Mouse (Mus musculus) hindlimb bud, embryonic 11.5 days (tissue): Measurements from ENCODE around the gene Dnah3.

ENCODE experiments used
- DNase-seq: peaks from one replicate; pipeline ENCODE4 v3.0.0-alpha.2; 2012; ENCODE audit warnings: low read depth, low spot score; ENCODE audit errors: extremely low spot score

Gene Dnah3

GRCm38 (mm10) chr7:120055479-120055878 is 39.6 kb downstream of the Dnah3 start:
- no peak for DNase-seq

- DNase-seq = no peak
These were observed 41.1 kb downstream of the Dnah3 start for GRCm38 (mm10) chr7:120054016-120054415.

GRCm38 (mm10) chr7:120050447-120050846 is 44.6 kb downstream of the Dnah3 start:
- DNase-seq = no peak

- no peak for DNase-seq
These were observed 51.1 kb downstream of the Dnah3 start for GRCm38 (mm10) chr7:120043990-120044389.

- no peak for DNase-seq
These were observed 58.7 kb downstream of the Dnah3 start for GRCm38 (mm10) chr7:120036422-120036821.

GRCm38 (mm10) chr7:120034996-120035395 is 60.1 kb downstream of the Dnah3 start:
- DNase-seq = no peak

- DNase-seq = no peak
These were observed 60.5 kb downstream of the Dnah3 start for GRCm38 (mm10) chr7:120034566-120034965.

- no peak for DNase-seq
These were observed 66.4 kb downstream of the Dnah3 start for GRCm38 (mm10) chr7:120028669-120029068.

- no peak for DNase-seq
These were observed 98.0 kb downstream of the Dnah3 start for GRCm38 (mm10) chr7:119997066-119997465.

GRCm38 (mm10) chr7:119985279-119985912 is 109.7 kb downstream of the Dnah3 start:
- DNase-seq = no peak

GRCm38 (mm10) chr7:119980170-119980569 is 114.9 kb downstream of the Dnah3 start:
- DNase-seq = no peak

GRCm38 (mm10) chr7:119978576-119978975 is 116.5 kb downstream of the Dnah3 start:
- DNase-seq = no peak

GRCm38 (mm10) chr7:119977574-119977973 is 117.5 kb downstream of the Dnah3 start:
- no peak for DNase-seq

GRCm38 (mm10) chr7:119976256-119976655 is 118.8 kb downstream of the Dnah3 start:
- DNase-seq = no peak

GRCm38 (mm10) chr7:119974214-119974613 is 120.9 kb downstream of the Dnah3 start:
- no peak for DNase-seq

- no peak for DNase-seq
These were observed 125.8 kb downstream of the Dnah3 start for GRCm38 (mm10) chr7:119969320-119969719.

- no peak for DNase-seq
These were observed 129.3 kb downstream of the Dnah3 start for GRCm38 (mm10) chr7:119965651-119966395.

GRCm38 (mm10) chr7:119965205-119965604 is 129.9 kb downstream of the Dnah3 start:
- DNase-seq = no peak

- DNase-seq = no peak
These were observed 134.0 kb downstream of the Dnah3 start for GRCm38 (mm10) chr7:119961107-119961506.

GRCm38 (mm10) chr7:119960546-119960945 is 134.5 kb downstream of the Dnah3 start:
- DNase-seq = no peak

- DNase-seq = no peak
These were observed 135.1 kb downstream of the Dnah3 start for GRCm38 (mm10) chr7:119960006-119960405.

GRCm38 (mm10) chr7:119959491-119959890 is 135.6 kb downstream of the Dnah3 start:
- DNase-seq = no peak

GRCm38 (mm10) chr7:119959091-119959490 is 136.0 kb downstream of the Dnah3 start:
- DNase-seq = no peak
